ENCODE assay signal across 9 mouse cellular contexts in the genomic region with DNA sequence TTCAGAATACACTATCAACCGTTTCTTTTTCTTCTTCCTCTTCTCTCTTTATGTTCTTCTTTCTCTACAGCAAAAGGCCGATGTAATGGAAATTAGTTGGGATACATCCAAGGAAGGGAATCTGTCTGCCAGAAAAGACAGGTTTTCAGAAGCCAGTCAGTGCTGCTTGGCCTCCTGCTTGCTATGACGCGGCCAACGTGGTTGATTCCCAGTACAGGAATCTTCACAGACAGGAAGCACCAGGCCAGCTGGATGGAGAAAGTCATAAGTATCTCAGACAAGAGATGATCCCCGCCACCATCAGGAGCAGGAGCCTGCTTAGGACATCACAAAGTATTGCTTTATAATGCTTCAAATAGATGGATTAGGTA.
DNase-seq lines count a peak whose midpoint lies in the region; ATAC-seq and TF ChIP-seq lines count a peak whose summit lies in the region.
"Had no signal": no experiment of that assay in that cellular context is flagged by ENCODE, and none has a peak within 500 bp of the region (broad histone marks: within the 10 kb centered on the region; RNA-seq: fewer than 3 reads in every experiment).

No protein-coding gene starts in this region.

- no peaks in the 10 kb centered on the region for H3K9me3 ChIP-seq in liver, embryonic 11.5 days (ENCODE audit: control insufficient read depth, low read length)

- no peak for TF ChIP-seq POLR2A in heart, adult 2 months (IDR thresholded peaks at IDR 0.05; ENCODE audit: insufficient read depth, low read depth, low read length)

- no peaks in the 10 kb centered on the region for H3K27me3 ChIP-seq in heart, adult 2 months (ENCODE audit: control insufficient read depth, insufficient read depth, low read length)
- H3K27me3 ChIP-seq in liver, embryonic 11.5 days (replicated peaks; ENCODE audit: control insufficient read depth, insufficient read depth, low read length), result no peaks in the 10 kb centered on the region

- H3K79me2 ChIP-seq in heart, adult 2 months (replicated peaks; ENCODE audit: control insufficient read depth, insufficient read depth, low read length), result no peaks in the 10 kb centered on the region

- no peak for ATAC-seq in liver, embryonic 11.5 days (replicated peaks; ENCODE audit: low FRiP score)
- ATAC-seq: midbrain, embryonic 16.5 days had no signal

- no peaks in the 10 kb centered on the region for H3K36me3 ChIP-seq in heart, adult 2 months (ENCODE audit: control insufficient read depth, insufficient read depth, low read length)
- H3K36me3 ChIP-seq in liver, embryonic 11.5 days (ENCODE audit: control insufficient read depth, insufficient read depth, low read length), result no peaks in the 10 kb centered on the region

- no peak overlapping the region for H3K4me2 ChIP-seq in liver, embryonic 11.5 days

- no peak for TF ChIP-seq EP300 in heart, adult 2 months (IDR thresholded peaks at IDR 0.05; ENCODE audit: insufficient read depth, low read depth, low read length)

- 43% methylated on average over 6 of the region's 6 CpGs for WGBS in heart, adult 2 months
- WGBS in liver, embryonic 11.5 days, result 70% methylated on average over 6 of the region's 6 CpGs

- H3K4me1 ChIP-seq in heart, adult 2 months (ENCODE audit: control insufficient read depth, insufficient read depth, low read length), result no peaks in the 10 kb centered on the region; the same call in 1 of the 2 replicates
- no peaks in the 10 kb centered on the region for H3K4me1 ChIP-seq in liver, embryonic 11.5 days (replicated peaks; ENCODE audit: control insufficient read depth, insufficient read depth, low read length)

- H3K9ac ChIP-seq in heart, adult 2 months (ENCODE audit: low read depth, low read length), result no peak overlapping the region
- no peak overlapping the region for H3K9ac ChIP-seq in liver, embryonic 11.5 days (ENCODE audit: low read depth, low read length)

- H3K4me3 ChIP-seq in heart, adult 2 months, result no peak overlapping the region
- no peak overlapping the region for H3K4me3 ChIP-seq in liver, embryonic 11.5 days (ENCODE audit: low read depth, low read length)

- TF ChIP-seq CTCF in heart, adult 2 months (IDR thresholded peaks at IDR 0.05), result no peak

- DNase-seq in heart, adult 8-10 months (ENCODE audit: low spot score), result peak; percentile 19
- DNase-seq in heart, adult 2 months, result no peak
- peak; percentile 41 for DNase-seq in right cerebral cortex, postnatal 4 days
- DNase-seq in right cerebral cortex, postnatal 36 days (ENCODE audit: low spot score in 2 of 2), result no peak
- DNase-seq in heart, postnatal 4 days, result peak; percentile 53
- no peak for DNase-seq in adrenal gland, postnatal 25 days
- no peak for DNase-seq in liver, embryonic 11.5 days (ENCODE audit: low spot score)
- DNase-seq: kidney, postnatal 14 days had no signal

- H3K27ac ChIP-seq in heart, adult 2 months, result no peak overlapping the region
- no peak overlapping the region for H3K27ac ChIP-seq in liver, embryonic 11.5 days (ENCODE audit: low read depth, low read length)

- intact Hi-C loops in heart, adult 2 months (cut with DNase I), result no loop called here

Comparison
In these comparisons a context has a peak if more than half of its experiments do, and no peak if none do; other contexts are left out.
1. DNase-seq: peak in heart, adult 8-10 months (single experiment), right cerebral cortex, postnatal 4 days (single experiment) and heart, postnatal 4 days (single experiment); none in heart, adult 2 months (0 of 2), right cerebral cortex, postnatal 36 days (0 of 2), adrenal gland, postnatal 25 days (single experiment) and liver, embryonic 11.5 days (single experiment).